Mouse (Mus musculus): ENCODE measurements at regions not wholly inside any gene's neighbourhood (a gene's known extent, or its start where the extent isn't known, plus 50 kb on each side); places are given as distances from the start of the nearest gene placed in this dataset.

GRCm38 (mm10) chr1:56453756-56454155 is 183.5 kb downstream of the Hsfy2 start:
- in situ Hi-C loops (cut with MboI; ENCODE audit: low sequenced_read_pairs in 2 of 2, unreplicated experiment in 2 of 2) = no loop called here
- Histone ChIP-seq H3K4me1 (ENCODE audit: control insufficient read depth in 2 of 2, insufficient read depth in 2 of 2, low read length in 2 of 2, poor library complexity in 1 of 2) (no peaks in the 10 kb centered on the region), H3K27ac (ENCODE audit: insufficient read depth, low read depth, low read length, poor library complexity, severe bottlenecking) (no peak overlapping the region), H3K36me3 (ENCODE audit: control insufficient read depth, insufficient read depth, low read length, poor library complexity, severe bottlenecking) (no peaks in the 10 kb centered on the region), H3K4me3 (ENCODE audit: insufficient read depth in 1 of 2, low read depth in 1 of 2, low read length in 2 of 2, poor library complexity in 1 of 2, severe bottlenecking in 1 of 2) (no peak overlapping the region), H3K9ac (ENCODE audit: insufficient read depth, low read depth, low read length, poor library complexity, severe bottlenecking) (no peak overlapping the region), H3K9me3 (ENCODE audit: control insufficient read depth, insufficient read depth, low read depth, low read length) (no peaks in the 10 kb centered on the region)
- DNase-seq (ENCODE audit: low read depth, low spot score) = no peak
- TF ChIP-seq MAFK (IDR thresholded peaks at IDR 0.05; ENCODE audit: insufficient read depth, low read depth, low read length) = no peak
- TF ChIP-seq ZNF384 (IDR thresholded peaks at IDR 0.05; ENCODE audit: low read depth, low read length) = no peak
- TF ChIP-seq ZC3H11A (IDR thresholded peaks at IDR 0.05; ENCODE audit: borderline replicate concordance, low read depth, low read length) = no peak
- no peak for TF ChIP-seq CHD2 (IDR thresholded peaks at IDR 0.05; ENCODE audit: low read depth, low read length)
- no peak for TF ChIP-seq HCFC1 (IDR thresholded peaks at IDR 0.05; ENCODE audit: borderline replicate concordance, insufficient read depth, low read length)

GRCm38 (mm10) chr1:56442835-56443234 is 194.4 kb downstream of the Hsfy2 start:
- no peak for DNase-seq (ENCODE audit: low read depth, low spot score)

GRCm38 (mm10) chr1:56406786-56407185 is 230.4 kb downstream of the Hsfy2 start:
- Histone ChIP-seq H3K4me3 (ENCODE audit: insufficient read depth in 1 of 2, low read depth in 1 of 2, low read length in 2 of 2, poor library complexity in 1 of 2, severe bottlenecking in 1 of 2) (no peak overlapping the region), H3K27ac (ENCODE audit: insufficient read depth, low read depth, low read length, poor library complexity, severe bottlenecking) (no peak overlapping the region), H3K9me3 (ENCODE audit: control insufficient read depth, insufficient read depth, low read depth, low read length) (no peaks in the 10 kb centered on the region), H3K4me1 (ENCODE audit: control insufficient read depth in 2 of 2, insufficient read depth in 2 of 2, low read length in 2 of 2, poor library complexity in 1 of 2) (no peaks in the 10 kb centered on the region), H3K36me3 (ENCODE audit: control insufficient read depth, insufficient read depth, low read length, poor library complexity, severe bottlenecking) (no peaks in the 10 kb centered on the region), H3K9ac (ENCODE audit: insufficient read depth, low read depth, low read length, poor library complexity, severe bottlenecking) (no peak overlapping the region)
- no peak for DNase-seq (ENCODE audit: low read depth, low spot score)
- in situ Hi-C loops (cut with MboI; ENCODE audit: low sequenced_read_pairs in 2 of 2, unreplicated experiment in 2 of 2) = no loop called here
- TF ChIP-seq MAFK (IDR thresholded peaks at IDR 0.05; ENCODE audit: insufficient read depth, low read depth, low read length) = no peak
- no peak for TF ChIP-seq CHD2 (IDR thresholded peaks at IDR 0.05; ENCODE audit: low read depth, low read length)
- TF ChIP-seq HCFC1 (IDR thresholded peaks at IDR 0.05; ENCODE audit: borderline replicate concordance, insufficient read depth, low read length) = no peak

More at GRCm38 (mm10) chr1:56442835-56443234, 194.4 kb downstream of the Hsfy2 start:
- in situ Hi-C loops (cut with MboI; ENCODE audit: low sequenced_read_pairs in 2 of 2, unreplicated experiment in 2 of 2) = no loop called here
- no peak overlapping the region for H3K9ac ChIP-seq (ENCODE audit: insufficient read depth, low read depth, low read length, poor library complexity, severe bottlenecking)
- no peak overlapping the region for H3K4me3 ChIP-seq (ENCODE audit: insufficient read depth in 1 of 2, low read depth in 1 of 2, low read length in 2 of 2, poor library complexity in 1 of 2, severe bottlenecking in 1 of 2)
- H3K36me3 ChIP-seq (ENCODE audit: control insufficient read depth, insufficient read depth, low read length, poor library complexity, severe bottlenecking) = no peaks in the 10 kb centered on the region
- TF ChIP-seq CHD2 (IDR thresholded peaks at IDR 0.05; ENCODE audit: low read depth, low read length) (no peak), ZC3H11A (IDR thresholded peaks at IDR 0.05; ENCODE audit: borderline replicate concordance, low read depth, low read length) (no peak), ZNF384 (IDR thresholded peaks at IDR 0.05; ENCODE audit: low read depth, low read length) (no peak), MAFK (IDR thresholded peaks at IDR 0.05; ENCODE audit: insufficient read depth, low read depth, low read length) (no peak)
- no peaks in the 10 kb centered on the region for H3K9me3 ChIP-seq (ENCODE audit: control insufficient read depth, insufficient read depth, low read depth, low read length)
- H3K4me1 ChIP-seq (ENCODE audit: control insufficient read depth in 2 of 2, insufficient read depth in 2 of 2, low read length in 2 of 2, poor library complexity in 1 of 2) = no peaks in the 10 kb centered on the region
- H3K27ac ChIP-seq (ENCODE audit: insufficient read depth, low read depth, low read length, poor library complexity, severe bottlenecking) = no peak overlapping the region

GRCm38 (mm10) chr1:56403351-56403750 is 233.9 kb downstream of the Hsfy2 start:
- Histone ChIP-seq H3K4me3 (ENCODE audit: insufficient read depth in 1 of 2, low read depth in 1 of 2, low read length in 2 of 2, poor library complexity in 1 of 2, severe bottlenecking in 1 of 2) (no peak overlapping the region), H3K4me1 (ENCODE audit: control insufficient read depth in 2 of 2, insufficient read depth in 2 of 2, low read length in 2 of 2, poor library complexity in 1 of 2) (no peaks in the 10 kb centered on the region), H3K36me3 (ENCODE audit: control insufficient read depth, insufficient read depth, low read length, poor library complexity, severe bottlenecking) (no peaks in the 10 kb centered on the region), H3K9ac (ENCODE audit: insufficient read depth, low read depth, low read length, poor library complexity, severe bottlenecking) (no peak overlapping the region), H3K27ac (ENCODE audit: insufficient read depth, low read depth, low read length, poor library complexity, severe bottlenecking) (no peak overlapping the region), H3K9me3 (ENCODE audit: control insufficient read depth, insufficient read depth, low read depth, low read length) (no peaks in the 10 kb centered on the region)
- TF ChIP-seq HCFC1 (IDR thresholded peaks at IDR 0.05; ENCODE audit: borderline replicate concordance, insufficient read depth, low read length) (no peak), CHD2 (IDR thresholded peaks at IDR 0.05; ENCODE audit: low read depth, low read length) (no peak), ZNF384 (IDR thresholded peaks at IDR 0.05; ENCODE audit: low read depth, low read length) (no peak), ZC3H11A (IDR thresholded peaks at IDR 0.05; ENCODE audit: borderline replicate concordance, low read depth, low read length) (no peak)
- in situ Hi-C loops (cut with MboI; ENCODE audit: low sequenced_read_pairs in 2 of 2, unreplicated experiment in 2 of 2) = no loop called here
- DNase-seq (ENCODE audit: low read depth, low spot score) = no peak

GRCm38 (mm10) chr1:56395832-56396231 is 241.4 kb downstream of the Hsfy2 start:
- Histone ChIP-seq H3K27ac (ENCODE audit: insufficient read depth, low read depth, low read length, poor library complexity, severe bottlenecking) (no peak overlapping the region), H3K9me3 (ENCODE audit: control insufficient read depth, insufficient read depth, low read depth, low read length) (no peaks in the 10 kb centered on the region), H3K4me3 (ENCODE audit: insufficient read depth in 1 of 2, low read depth in 1 of 2, low read length in 2 of 2, poor library complexity in 1 of 2, severe bottlenecking in 1 of 2) (no peak overlapping the region), H3K9ac (ENCODE audit: insufficient read depth, low read depth, low read length, poor library complexity, severe bottlenecking) (no peak overlapping the region), H3K4me1 (ENCODE audit: control insufficient read depth in 2 of 2, insufficient read depth in 2 of 2, low read length in 2 of 2, poor library complexity in 1 of 2) (no peaks in the 10 kb centered on the region), H3K36me3 (ENCODE audit: control insufficient read depth, insufficient read depth, low read length, poor library complexity, severe bottlenecking) (no peaks in the 10 kb centered on the region)
- no peak for DNase-seq (ENCODE audit: low read depth, low spot score)
- in situ Hi-C loops (cut with MboI; ENCODE audit: low sequenced_read_pairs in 2 of 2, unreplicated experiment in 2 of 2) = no loop called here
- TF ChIP-seq HCFC1 (IDR thresholded peaks at IDR 0.05; ENCODE audit: borderline replicate concordance, insufficient read depth, low read length) (no peak), CHD2 (IDR thresholded peaks at IDR 0.05; ENCODE audit: low read depth, low read length) (no peak), MAFK (IDR thresholded peaks at IDR 0.05; ENCODE audit: insufficient read depth, low read depth, low read length) (no peak), ZNF384 (IDR thresholded peaks at IDR 0.05; ENCODE audit: low read depth, low read length) (no peak), ZC3H11A (IDR thresholded peaks at IDR 0.05; ENCODE audit: borderline replicate concordance, low read depth, low read length) (no peak)

Data from ES-E14 (cell line).